Mouse (Mus musculus) forebrain, embryonic 11.5 days (tissue): ENCODE results near the gene 4930426L09Rik. TPM values are rescaled to one million over a fixed set of nuclear protein-coding genes. Genes with fewer than 3 reads are reported as not detected.

Experiments
- polyA plus RNA-seq: library from polyadenylated mRNA; unstranded; fragments of >200 nt; fragmentation: Nextera tagmentation; extraction: Ambion mirVana; gene quantifications from 2 replicates; pipeline ENCODE4 v1.2.1, GENCODE M21; 2014

4930426L09Rik gene
- polyA plus RNA-seq, 1 experiment from 2014 or later, result 0.25 TPM

Other genes with a start within 250 kb of the 4930426L09Rik start
- 9.2 and 9.3 TPM in 2 replicates for gene Pip4k2a, start 217 bp upstream of the 4930426L09Rik start, polyA plus RNA-seq
- gene Armc3, start 201.0 kb downstream of the 4930426L09Rik start, polyA plus RNA-seq, result 0.49 and 0.59 TPM in 2 replicates